Mouse (Mus musculus) liver, embryonic 16.5 days (tissue): ENCODE results near the gene Ms4a6d. TPM values are rescaled to one million over a fixed set of nuclear protein-coding genes. Genes with fewer than 3 reads are reported as not detected.
"Not testable (repeated sequence)": the region's sequence is repeated elsewhere in the genome, so short reads cannot be mapped to it uniquely, and the experiment has no call there.

ENCODE experiments used
- ATAC-seq: fragments of 200-750 bp; cut with Nextera tagmentation; 2 replicates; pipeline ENCODE4 v1.8.0; 2017; ENCODE audit warnings: low read depth, mild to moderate bottlenecking, moderate number of reproducible peaks, moderate library complexity
- H3K27ac ChIP-seq: fragments of 300-500 bp; sonication (generic); 2 replicates; pipeline ENCODE4 v1.5.1; 2014; ENCODE audit warnings: mild to moderate bottlenecking, low read length
- H3K27me3 ChIP-seq: fragments of 300-500 bp; sonication (generic); 2 replicates; pipeline ENCODE4 v1.6.1; 2014; ENCODE audit warnings: low read depth, low read length, mixed read lengths; ENCODE audit not compliant: control insufficient read depth, insufficient read depth
- H3K36me3 ChIP-seq: fragments of 300-500 bp; sonication (generic); 2 replicates; pipeline ENCODE4 v1.6.1; 2014; ENCODE audit warnings: mild to moderate bottlenecking; ENCODE audit not compliant: control insufficient read depth, insufficient read depth
- H3K4me1 ChIP-seq: fragments of 300-500 bp; sonication (generic); 2 replicates; pipeline ENCODE4 v1.6.1; 2014; ENCODE audit warnings: low read depth, low read length, mixed read lengths; ENCODE audit not compliant: control insufficient read depth
- H3K4me2 ChIP-seq: fragments of 300-500 bp; sonication (generic); 2 replicates; pipeline ENCODE4 v1.6.1; 2014; ENCODE audit warnings: low read depth, low read length, mixed read lengths
- H3K4me3 ChIP-seq: fragments of 300-500 bp; sonication (generic); 2 replicates; pipeline ENCODE4 v1.5.1; 2014; ENCODE audit warnings: low read depth, mild to moderate bottlenecking, low read length
- H3K9ac ChIP-seq: fragments of 300-500 bp; sonication (generic); 2 replicates; pipeline ENCODE4 v1.6.1; 2014; ENCODE audit warnings: low read depth, low read length
- H3K9me3 ChIP-seq: fragments of 300-500 bp; sonication (generic); replicated peaks from 2 replicates; pipeline ENCODE4 v1.6.1; 2016; ENCODE audit warnings: low read length; ENCODE audit not compliant: control insufficient read depth
- WGBS: fragments of 180-500 bp; shearing (Covaris S2); extraction: QIAGEN DNeasy Blood & Tissue Kit; methylation state at CpG from one replicate; pipeline ENCODE4 v1.1.7; 2014; ENCODE audit not compliant: insufficient replicate concordance; 5-methylcytosine and 5-hydroxymethylcytosine counted together
- polyA plus RNA-seq: library from polyadenylated mRNA; unstranded; fragments of >200 nt; fragmentation: Nextera tagmentation; extraction: Ambion mirVana; gene quantifications from 2 replicates; pipeline ENCODE4 v1.2.1, GENCODE M21; 2015

Gene Ms4a6d
- polyA plus RNA-seq, 1 experiment from 2014 or later = 4.9 TPM

DNA sequence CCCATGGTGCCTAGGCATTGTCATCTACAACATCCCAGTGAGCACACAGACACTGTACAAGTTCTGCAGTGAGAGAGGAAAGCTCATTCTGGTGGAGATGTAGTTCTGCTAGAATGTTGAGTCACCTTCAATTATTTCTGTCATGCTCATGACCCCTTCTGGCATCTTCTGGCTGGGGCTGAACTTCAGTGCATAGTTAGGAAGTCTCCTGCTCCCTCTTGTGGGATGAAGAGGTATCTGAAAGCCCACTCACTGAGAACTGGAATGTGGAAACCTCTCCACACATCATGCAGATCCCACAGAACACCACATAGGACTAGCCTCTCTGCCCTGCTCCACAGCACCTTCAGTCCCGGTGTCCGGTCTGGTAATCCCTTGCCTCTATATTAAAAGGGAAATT lies 2.6 kb downstream of the Ms4a6d start:
- Histone ChIP-seq H3K9ac (no peak overlapping the region), H3K27me3 (no peaks in the 10 kb centered on the region), H3K9me3 (no peaks in the 10 kb centered on the region), H3K4me2 (no peak overlapping the region), H3K4me3 (no peak overlapping the region), H3K4me1 (no peaks in the 10 kb centered on the region), H3K36me3 (no peaks in the 10 kb centered on the region), H3K27ac (no peak overlapping the region)
- ATAC-seq = no peak
- 70% methylated on average over 2 of the region's 2 CpGs for WGBS

DNA sequence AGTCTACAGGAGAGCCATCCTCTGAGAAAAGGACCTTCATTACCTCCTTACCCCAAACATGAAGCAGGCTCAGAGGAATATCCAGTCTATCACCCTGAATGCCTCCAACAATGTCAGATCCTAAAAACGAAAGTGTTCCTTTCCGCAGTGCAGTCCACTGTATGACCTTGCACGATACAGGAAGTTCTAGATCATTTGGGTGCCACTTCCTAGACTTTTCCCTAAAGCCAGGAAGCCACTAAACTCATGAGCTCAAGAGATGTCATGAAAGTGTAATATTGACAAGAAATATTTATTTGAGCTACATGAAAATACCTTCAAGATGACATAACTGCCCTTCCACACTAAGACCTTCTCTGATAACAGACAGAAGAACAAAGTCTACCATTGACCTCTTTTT lies 3.3 kb downstream of the Ms4a6d start:
- WGBS = 69% methylated on average over 3 of the region's 3 CpGs
- Histone ChIP-seq H3K27ac (no peak overlapping the region), H3K9ac (no peak overlapping the region), H3K4me1 (no peaks in the 10 kb centered on the region), H3K27me3 (no peaks in the 10 kb centered on the region), H3K4me3 (no peak overlapping the region), H3K36me3 (no peaks in the 10 kb centered on the region), H3K9me3 (no peaks in the 10 kb centered on the region), H3K4me2 (no peak overlapping the region)
- no peak for ATAC-seq

DNA sequence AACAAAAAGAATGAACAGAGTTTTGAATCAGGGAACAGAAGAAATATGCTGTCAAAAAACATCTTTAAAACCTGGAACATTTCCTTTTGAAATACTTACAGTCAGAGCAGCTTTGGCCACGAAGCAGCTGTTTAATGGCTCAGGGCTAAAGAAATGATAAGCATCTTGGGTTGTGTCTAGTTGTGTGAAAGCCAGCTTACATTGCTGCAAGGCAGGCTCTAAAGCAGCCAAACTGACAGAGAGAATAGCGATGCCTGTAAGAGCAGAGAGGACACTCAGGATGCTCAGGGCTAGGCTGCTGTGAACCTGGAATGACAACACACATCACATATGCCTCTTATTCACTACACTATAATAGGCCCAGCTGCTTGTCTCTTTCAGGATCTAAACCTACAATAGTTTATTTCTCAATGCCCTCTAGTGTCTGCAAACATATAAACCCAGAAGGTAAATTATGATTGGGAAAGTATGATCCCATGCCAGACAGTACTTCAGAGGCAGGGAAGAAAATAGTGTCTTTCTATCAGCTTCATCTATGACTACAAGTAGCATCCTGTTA lies 14.7 kb downstream of the Ms4a6d start:
- Histone ChIP-seq H3K27ac (no peak overlapping the region), H3K4me1 (no peaks in the 10 kb centered on the region), H3K27me3 (no peaks in the 10 kb centered on the region), H3K9ac (no peak overlapping the region), H3K36me3 (no peaks in the 10 kb centered on the region), H3K4me2 (no peak overlapping the region), H3K9me3 (no peaks in the 10 kb centered on the region), H3K4me3 (no peak overlapping the region)
- ATAC-seq = no peak
- 34% methylated on average over 2 of the region's 2 CpGs for WGBS

DNA sequence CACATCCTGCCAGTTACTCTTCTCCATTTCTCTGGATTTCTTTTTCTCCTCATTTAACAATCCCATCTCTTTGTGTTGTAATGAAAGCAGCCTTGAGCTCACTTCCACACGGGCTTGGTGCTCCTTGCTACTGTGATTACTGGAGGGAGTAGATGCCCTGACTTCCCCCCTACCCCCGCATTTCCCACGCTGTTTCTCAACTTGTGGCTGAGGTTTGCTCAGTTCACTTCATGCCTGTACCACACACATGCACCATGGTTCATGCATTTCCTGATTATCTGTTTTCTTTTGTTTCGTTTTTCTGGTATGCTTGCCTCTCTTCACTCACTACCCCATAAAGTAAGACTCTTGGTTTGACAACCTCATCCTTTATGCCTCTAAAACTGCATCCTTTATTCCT lies 15.4 kb downstream of the Ms4a6d start:
- Histone ChIP-seq H3K9ac (no peak overlapping the region), H3K27ac (no peak overlapping the region), H3K4me3 (no peak overlapping the region), H3K36me3 (no peaks in the 10 kb centered on the region), H3K4me2 (no peak overlapping the region), H3K9me3 (no peaks in the 10 kb centered on the region), H3K27me3 (no peaks in the 10 kb centered on the region), H3K4me1 (no peaks in the 10 kb centered on the region)
- WGBS = 44% methylated on average over 4 of the region's 4 CpGs
- no peak for ATAC-seq

DNA sequence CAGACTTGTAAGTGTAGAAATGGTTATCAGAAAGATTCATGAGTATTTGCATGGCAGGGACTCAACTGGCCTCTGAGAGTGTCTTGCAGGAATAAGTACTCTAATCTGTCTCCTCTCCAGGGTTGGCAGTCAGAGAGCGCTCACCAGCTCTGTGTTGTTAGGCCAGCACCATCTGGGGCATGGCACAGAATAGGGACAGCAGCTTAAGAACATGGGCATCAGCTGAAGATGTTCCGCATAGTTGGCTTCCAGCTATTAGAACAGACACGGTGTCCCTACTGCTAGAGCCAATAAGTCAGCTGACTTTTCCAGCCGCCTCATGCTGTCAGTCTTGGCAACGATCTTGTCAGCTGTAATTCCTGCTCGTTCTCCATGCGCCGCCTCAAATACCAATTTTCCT lies 29.7 kb downstream of the Ms4a6d start:
- no peak overlapping the region for H3K4me3 ChIP-seq
- no peak overlapping the region for H3K27ac ChIP-seq
- H3K36me3 ChIP-seq = no peaks in the 10 kb centered on the region
- ATAC-seq = no peak
- no peak overlapping the region for H3K9ac ChIP-seq
- WGBS = 79% methylated on average over 8 of the region's 8 CpGs
- no peaks in the 10 kb centered on the region for H3K9me3 ChIP-seq
- no peak overlapping the region for H3K4me2 ChIP-seq
- no peaks in the 10 kb centered on the region for H3K27me3 ChIP-seq
- H3K4me1 ChIP-seq = no peaks in the 10 kb centered on the region

DNA sequence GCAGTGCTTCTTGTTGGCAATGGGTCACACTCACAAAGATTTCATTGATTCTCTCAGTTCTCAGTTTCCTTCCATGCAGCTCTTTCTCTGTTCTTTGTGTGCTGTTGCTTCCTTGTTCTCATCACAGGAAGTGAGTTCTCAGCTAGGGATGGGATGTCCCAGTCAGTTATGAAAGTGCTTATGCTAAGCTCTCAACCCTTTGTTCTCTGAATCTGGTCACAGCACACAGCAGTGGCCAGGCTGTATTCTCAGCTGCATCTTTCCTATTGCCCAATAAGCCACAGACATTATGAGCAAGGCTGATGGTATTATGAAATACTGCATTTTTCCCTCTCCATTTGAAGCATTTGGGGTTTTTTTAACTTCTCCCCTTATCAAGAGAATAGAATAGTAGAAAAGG lies 45.1 kb downstream of the Ms4a6d start:
- not testable (repeated sequence) for H3K4me2 ChIP-seq, H3K4me1 ChIP-seq, H3K9ac ChIP-seq, H3K36me3 ChIP-seq, H3K4me3 ChIP-seq, H3K27me3 ChIP-seq, H3K9me3 ChIP-seq, ATAC-seq, H3K27ac ChIP-seq

DNA sequence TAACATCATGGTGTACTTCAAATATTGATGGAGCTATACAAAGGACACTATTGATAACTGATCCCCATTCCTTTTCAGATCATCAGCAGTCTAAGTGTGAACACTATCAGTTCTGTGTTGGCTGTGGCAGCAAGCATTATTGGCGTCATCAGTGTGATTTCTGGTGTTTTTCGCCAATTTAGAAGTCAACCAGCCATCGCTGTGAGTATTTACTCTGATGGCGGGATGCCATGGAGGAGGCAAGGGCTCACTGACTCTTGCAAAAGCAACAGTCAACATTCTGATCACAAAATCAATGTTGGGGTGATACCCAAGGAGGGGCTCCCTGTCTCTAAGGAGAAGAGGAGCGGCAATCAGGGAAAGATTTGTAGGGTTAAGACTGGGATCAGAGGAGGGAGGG lies 49.9 kb downstream of the Ms4a6d start:
- H3K4me1 ChIP-seq = no peaks in the 10 kb centered on the region
- 62% methylated on average over 5 of the region's 5 CpGs for WGBS
- no peaks in the 10 kb centered on the region for H3K27me3 ChIP-seq
- no peak overlapping the region for H3K4me3 ChIP-seq
- no peaks in the 10 kb centered on the region for H3K36me3 ChIP-seq
- H3K9ac ChIP-seq = no peak overlapping the region
- ATAC-seq = no peak
- no peak overlapping the region for H3K27ac ChIP-seq
- no peaks in the 10 kb centered on the region for H3K9me3 ChIP-seq
- no peak overlapping the region for H3K4me2 ChIP-seq

DNA sequence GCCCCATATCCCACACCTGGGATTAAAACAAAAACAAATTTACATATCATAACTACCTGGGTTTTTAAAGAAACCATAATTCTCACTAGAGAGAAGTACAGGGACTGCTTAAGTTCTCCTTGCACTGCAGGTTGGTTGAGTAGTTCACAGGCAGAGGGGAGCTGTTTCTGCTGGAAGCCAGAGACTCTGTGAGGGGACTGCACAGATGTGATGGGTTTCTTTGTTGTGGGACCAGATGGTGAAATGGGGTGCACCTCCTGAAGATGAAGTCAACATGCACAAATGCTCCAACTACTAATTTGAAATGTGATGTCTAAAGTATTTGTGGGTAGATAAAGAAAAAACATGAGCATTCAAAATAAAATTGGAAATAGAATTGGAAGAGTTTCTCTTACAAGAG lies 56.7 kb downstream of the Ms4a6d start:
- H3K9ac ChIP-seq = no peak overlapping the region
- no peaks in the 10 kb centered on the region for H3K36me3 ChIP-seq
- H3K27ac ChIP-seq = no peak overlapping the region
- no peaks in the 10 kb centered on the region for H3K4me1 ChIP-seq
- H3K4me2 ChIP-seq = no peak overlapping the region
- H3K27me3 ChIP-seq = no peaks in the 10 kb centered on the region
- H3K9me3 ChIP-seq = no peaks in the 10 kb centered on the region
- ATAC-seq = no peak
- no peak overlapping the region for H3K4me3 ChIP-seq

DNA sequence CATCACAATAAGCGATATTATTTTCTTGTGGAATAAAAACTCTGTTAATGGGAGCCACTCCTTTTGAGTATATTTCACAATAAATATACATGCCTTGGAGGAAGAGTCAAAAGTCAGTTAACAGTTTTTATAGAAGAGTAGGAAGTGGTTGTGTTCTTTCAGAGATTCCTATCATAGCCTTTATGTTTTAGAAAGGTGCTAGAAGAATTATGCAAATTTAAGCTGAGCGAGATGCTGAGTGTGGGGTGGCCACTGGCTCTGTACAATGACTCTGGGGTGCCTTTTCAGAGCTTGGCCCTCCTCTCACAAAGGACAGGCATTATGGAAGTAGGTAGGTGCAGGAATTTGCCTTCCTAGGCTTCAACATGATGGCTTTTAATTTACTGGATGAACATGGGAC lies 60.3 kb downstream of the Ms4a6d start:
- not testable (repeated sequence) for ATAC-seq

More for the DNA sequence above, 60.3 kb downstream of the Ms4a6d start:
- H3K9ac ChIP-seq, H3K4me2 ChIP-seq, H3K27me3 ChIP-seq, H3K27ac ChIP-seq, H3K9me3 ChIP-seq, H3K4me3 ChIP-seq, H3K4me1 ChIP-seq, H3K36me3 ChIP-seq: not testable (repeated sequence)
- WGBS = 60% methylated on average over 2 of the region's 2 CpGs
